Mouse (Mus musculus): ENCODE measurements around the gene Rad1.
"Not testable (repeated sequence)": the region's sequence is repeated elsewhere in the genome, so short reads cannot be mapped to it uniquely, and the experiment has no call there.

The Rad1 gene

GRCm38 (mm10) chr15:10506099-10506498 is 20.3 kb downstream of the Rad1 start:
- DNase-seq (ENCODE audit: low read depth, low spot score), result peak; percentile 35

- no peak for DNase-seq (ENCODE audit: low read depth, low spot score)
Measured at GRCm38 (mm10) chr15:10515166-10515565, 29.3 kb downstream of the Rad1 start.

- no peak for DNase-seq (ENCODE audit: low read depth, low spot score)
Measured at GRCm38 (mm10) chr15:10525896-10526295, 40.1 kb downstream of the Rad1 start.

GRCm38 (mm10) chr15:10531352-10531751 is 45.5 kb downstream of the Rad1 start:
- DNase-seq (ENCODE audit: low read depth, low spot score), result no peak

GRCm38 (mm10) chr15:10533361-10533760 is 47.5 kb downstream of the Rad1 start:
- DNase-seq (ENCODE audit: low read depth, low spot score), result not testable (repeated sequence)

- DNase-seq (ENCODE audit: low read depth, low spot score), result no peak
Measured at GRCm38 (mm10) chr15:10534591-10534990, 48.8 kb downstream of the Rad1 start.

- DNase-seq (ENCODE audit: low read depth, low spot score), result peak; percentile 14
Measured at GRCm38 (mm10) chr15:10535969-10536368, 50.2 kb downstream of the Rad1 start.

- DNase-seq (ENCODE audit: low read depth, low spot score), result peak; percentile 70
Measured at GRCm38 (mm10) chr15:10540271-10541088, 54.7 kb downstream of the Rad1 start.

Data from forelimb bud, embryonic 11.5 days (tissue).